In genomic region chr9:58060677-58061667, GRCm38 (mm10) we compare ENCODE assay signal across 8 mouse cellular contexts. TPM values are rescaled to one million over a fixed set of nuclear protein-coding genes. Genes with fewer than 3 reads are reported as not detected.
A peak's percentile ranks its signal among the peaks of the same experiment; 100 is the strongest.
DNase-seq lines count a peak whose midpoint lies in the region; ATAC-seq and TF ChIP-seq lines count a peak whose summit lies in the region.

No protein-coding gene starts in this region.

- H3K9me3 ChIP-seq in heart, embryonic 12.5 days (replicated peaks) = no peaks in the 10 kb centered on the region
- H3K9me3 ChIP-seq in G1E (replicated peaks) = no peaks in the 10 kb centered on the region
- H3K9me3 ChIP-seq in kidney, embryonic 14.5 days (ENCODE audit: control insufficient read depth, low read length) = no peaks in the 10 kb centered on the region
- no peaks in the 10 kb centered on the region for H3K9me3 ChIP-seq in midbrain, embryonic 14.5 days (ENCODE audit: control insufficient read depth, low read length)

- TF ChIP-seq CTCF in G1E (IDR thresholded peaks at IDR 0.05; ENCODE audit: low read depth, low read length) = no peak

- H3K36me3 ChIP-seq in heart, embryonic 12.5 days = no peaks in the 10 kb centered on the region
- H3K36me3 ChIP-seq in G1E (replicated peaks) = no peaks in the 10 kb centered on the region
- H3K36me3 ChIP-seq in kidney, embryonic 14.5 days (ENCODE audit: control insufficient read depth, insufficient read depth, low read length) = no peaks in the 10 kb centered on the region
- H3K36me3 ChIP-seq in midbrain, embryonic 14.5 days (ENCODE audit: control insufficient read depth, insufficient read depth, low read length) = no peaks in the 10 kb centered on the region

- intact Hi-C loops in left cerebral cortex, postnatal 36 days (cut with DNase I) = no loop called here

- H3K4me1 ChIP-seq in heart, embryonic 12.5 days (replicated peaks) = peaks cover 39% of the 10 kb centered on the region
- no peaks in the 10 kb centered on the region; the same call in 1 of the 2 replicates for H3K4me1 ChIP-seq in G1E (ENCODE audit: insufficient read depth, low read depth, low read length)
- H3K4me1 ChIP-seq in kidney, embryonic 14.5 days (ENCODE audit: control insufficient read depth, insufficient read depth, low read length) = 0 out of 2 replicates have a peak, but pooled peaks cover 3% of the 10 kb centered on the region
- peaks cover 71% of the 10 kb centered on the region for H3K4me1 ChIP-seq in midbrain, embryonic 14.5 days (ENCODE audit: control insufficient read depth, insufficient read depth, low read length)

- H3K9ac ChIP-seq in heart, embryonic 12.5 days = no peak overlapping the region
- no peak overlapping the region for H3K9ac ChIP-seq in kidney, embryonic 14.5 days (ENCODE audit: low read depth, low read length)
- H3K9ac ChIP-seq in midbrain, embryonic 14.5 days (replicated peaks; ENCODE audit: low read length) = 0 out of 2 replicates have a peak overlapping the region, but pooled peaks have one; percentile 26

- peaks cover 61% of the 10 kb centered on the region for H3K27me3 ChIP-seq in heart, embryonic 12.5 days (replicated peaks)
- H3K27me3 ChIP-seq in G1E (ENCODE audit: insufficient read depth, low read length) = peaks cover 5% of the 10 kb centered on the region; the same call in 1 of the 2 replicates
- H3K27me3 ChIP-seq in kidney, embryonic 14.5 days (ENCODE audit: control insufficient read depth, insufficient read depth, low read length) = peaks cover 3% of the 10 kb centered on the region; the same call in 1 of the 2 replicates
- H3K27me3 ChIP-seq in midbrain, embryonic 14.5 days (ENCODE audit: control insufficient read depth, insufficient read depth, low read length) = no peaks in the 10 kb centered on the region

- H3K27ac ChIP-seq in heart, embryonic 12.5 days (ENCODE audit: poor library complexity, severe bottlenecking) = no peak overlapping the region
- H3K27ac ChIP-seq in kidney, embryonic 14.5 days (ENCODE audit: low read depth, low read length) = no peak overlapping the region
- H3K27ac ChIP-seq in midbrain, embryonic 14.5 days (replicated peaks; ENCODE audit: low read depth, low read length) = peak overlapping the region; percentile 83

- peak; percentile 85 for DNase-seq in heart, postnatal 4 days
- DNase-seq in G1E (ENCODE audit: low spot score) = peak; percentile 59
- peak; percentile 84 for DNase-seq in embryo, embryonic 9.5 days (ENCODE audit: extremely low spot score)
- DNase-seq in midbrain, embryonic 14.5 days = peak; percentile 84
- peak; percentile 87 for DNase-seq in thymus, postnatal 4 days
- no peak for DNase-seq in left cerebral cortex, postnatal 36 days (ENCODE audit: low spot score in 2 of 2)

- H3K4me3 ChIP-seq in heart, embryonic 12.5 days = no peak overlapping the region
- H3K4me3 ChIP-seq in G1E (ENCODE audit: low read depth, low read length) = no peak overlapping the region
- no peak overlapping the region for H3K4me3 ChIP-seq in kidney, embryonic 14.5 days (ENCODE audit: low read length)
- no peak overlapping the region for H3K4me3 ChIP-seq in midbrain, embryonic 14.5 days (replicated peaks; ENCODE audit: low read depth, low read length)

- no peak for ATAC-seq in heart, embryonic 12.5 days (ENCODE audit: insufficient number of reproducible peaks, low FRiP score)
- ATAC-seq in G1E (ENCODE audit: extremely low read depth, insufficient number of reproducible peaks, low FRiP score, poor library complexity, severe bottlenecking) = peak; percentile 15; the same call in 1 of the 2 replicates
- ATAC-seq in kidney, embryonic 14.5 days (ENCODE audit: low FRiP score, low TSS enrichment) = peak; percentile 43; the same call in 1 of the 2 replicates
- ATAC-seq in midbrain, embryonic 14.5 days (ENCODE audit: low FRiP score, low TSS enrichment) = peak; percentile 66

- H3K4me2 ChIP-seq in heart, embryonic 12.5 days = no peak overlapping the region
- no peak overlapping the region for H3K4me2 ChIP-seq in kidney, embryonic 14.5 days (replicated peaks; ENCODE audit: low read depth, low read length)
- H3K4me2 ChIP-seq in midbrain, embryonic 14.5 days (ENCODE audit: low read length) = peak overlapping the region; percentile 17; the same call in 1 of the 2 replicates

- WGBS in heart, embryonic 12.5 days = 6% methylated on average over 23 of the region's 23 CpGs
- 13% methylated on average over 23 of the region's 23 CpGs for WGBS in kidney, embryonic 14.5 days
- 6% methylated on average over 23 of the region's 23 CpGs for WGBS in midbrain, embryonic 14.5 days

RNA-seq across cellular contexts. Expression of gene Stra6, which starts 2.6 kb away (rescaled TPM):
- under 1 TPM; 0.11 to 0.26 TPM for total RNA-seq in heart, postnatal 4 days (2021)
- polyA plus RNA-seq in heart, embryonic 12.5 days (2016; fragmentation: Nextera tagmentation; extraction: Ambion mirVana) = 0.78 and 1.00 TPM in 2 replicates
- total RNA-seq in G1E (2014; fragmentation: Nextera tagmentation) = not detected in 2 replicates
- 0.11 TPM in 1 of 2 replicates, not detected in the other for total RNA-seq in G1E (2017)
- not detected in 2 replicates for polyA plus RNA-seq in G1E (2012)
- 25.7 and 39.2 TPM in 2 replicates for polyA plus RNA-seq in kidney, embryonic 14.5 days (2014; fragmentation: Nextera tagmentation; extraction: Ambion mirVana)
- polyA plus RNA-seq in midbrain, embryonic 14.5 days (2014; fragmentation: Nextera tagmentation; extraction: Ambion mirVana) = 2.3 and 10.1 TPM in 2 replicates
- 1 to 10 TPM; 5.6 to 7.3 TPM for total RNA-seq in left cerebral cortex, postnatal 36 days (2021)

RNA-seq across cellular contexts. Expression of gene Cyp11a1, which starts 54.8 kb away (rescaled TPM):
- under 1 TPM; 0.45 to 0.69 TPM for total RNA-seq in heart, postnatal 4 days (2021)
- not detected in 2 replicates for polyA plus RNA-seq in heart, embryonic 12.5 days (2016; fragmentation: Nextera tagmentation; extraction: Ambion mirVana)
- total RNA-seq in G1E (2014; fragmentation: Nextera tagmentation) (0.68 and 1.7 TPM in 2 replicates), G1E (2017) (16.7 and 18.2 TPM in 2 replicates)
- 0.12 and 0.20 TPM in 2 replicates for polyA plus RNA-seq in G1E (2012)
- polyA plus RNA-seq in kidney, embryonic 14.5 days (2014; fragmentation: Nextera tagmentation; extraction: Ambion mirVana) = 0.47 and 0.87 TPM in 2 replicates
- 0.36 and 0.51 TPM in 2 replicates for polyA plus RNA-seq in midbrain, embryonic 14.5 days (2014; fragmentation: Nextera tagmentation; extraction: Ambion mirVana)
- 1 to 10 TPM; 3.9 to 5.6 TPM for total RNA-seq in left cerebral cortex, postnatal 36 days (2021)

RNA-seq across cellular contexts. Expression of gene Ccdc33, which starts 57.7 kb away (rescaled TPM):
- not detected for total RNA-seq in heart, postnatal 4 days (2021)
- not detected in 2 replicates for polyA plus RNA-seq in heart, embryonic 12.5 days (2016; fragmentation: Nextera tagmentation; extraction: Ambion mirVana)
- not detected in 2 replicates for total RNA-seq in G1E (2014; fragmentation: Nextera tagmentation)
- total RNA-seq in G1E (2017) = 0.05 and 0.23 TPM in 2 replicates
- polyA plus RNA-seq in G1E (2012) = not detected in 2 replicates
- 0.09 and 0.57 TPM in 2 replicates for polyA plus RNA-seq in kidney, embryonic 14.5 days (2014; fragmentation: Nextera tagmentation; extraction: Ambion mirVana)
- polyA plus RNA-seq in midbrain, embryonic 14.5 days (2014; fragmentation: Nextera tagmentation; extraction: Ambion mirVana) = 0.09 and 0.54 TPM in 2 replicates
- 1 to 10 TPM in 1 of 2 experiments, under 1 TPM in 1; 0.49 to 1.1 TPM for total RNA-seq in left cerebral cortex, postnatal 36 days (2021)

Comparison
In these comparisons a context has a peak if more than half of its experiments do, and no peak if none do; other contexts are left out.
1. DNase-seq: peak in heart, postnatal 4 days (single experiment), G1E (single experiment), embryo, embryonic 9.5 days (single experiment), midbrain, embryonic 14.5 days (single experiment) and thymus, postnatal 4 days (single experiment); none in left cerebral cortex, postnatal 36 days (0 of 2).